Mouse (Mus musculus): Measurements from ENCODE around the gene Antxr2.

Antxr2 gene

GRCm38 (mm10) chr5:98030902-98031641 is at the start of gene Antxr2:
Gene Antxr2, minus strand, starts transcription at chr5:98031043.
- peak; percentile 61 for DNase-seq (ENCODE audit: low spot score)

- DNase-seq (ENCODE audit: low spot score) = no peak
Observed at GRCm38 (mm10) chr5:98076612-98077011, 45.8 kb upstream of the Antxr2 start.

- no peak for DNase-seq (ENCODE audit: low spot score)
Observed at GRCm38 (mm10) chr5:98069191-98069590, 38.3 kb upstream of the Antxr2 start.

GRCm38 (mm10) chr5:98055275-98055674 is 24.4 kb upstream of the Antxr2 start:
- DNase-seq (ENCODE audit: low spot score) = no peak

GRCm38 (mm10) chr5:98054834-98055233 is 24.0 kb upstream of the Antxr2 start:
- no peak for DNase-seq (ENCODE audit: low spot score)

- DNase-seq (ENCODE audit: low spot score) = no peak
Observed at GRCm38 (mm10) chr5:98034928-98035327, 4.1 kb upstream of the Antxr2 start.

GRCm38 (mm10) chr5:98034207-98034606 is 3.4 kb upstream of the Antxr2 start:
- DNase-seq (ENCODE audit: low spot score) = no peak

GRCm38 (mm10) chr5:98032803-98033420 is 2.1 kb upstream of the Antxr2 start:
- no peak for DNase-seq (ENCODE audit: low spot score)

GRCm38 (mm10) chr5:98030091-98030901 is 547 bp downstream of the Antxr2 start:
- DNase-seq (ENCODE audit: low spot score) = peak; percentile 72

- no peak for DNase-seq (ENCODE audit: low spot score)
Observed at GRCm38 (mm10) chr5:98027688-98028389, 3.0 kb downstream of the Antxr2 start.

GRCm38 (mm10) chr5:98025921-98026320 is 4.9 kb downstream of the Antxr2 start:
- no peak for DNase-seq (ENCODE audit: low spot score)

- DNase-seq (ENCODE audit: low spot score) = no peak
Observed at GRCm38 (mm10) chr5:98024545-98024944, 6.3 kb downstream of the Antxr2 start.

- DNase-seq (ENCODE audit: low spot score) = no peak
Observed at GRCm38 (mm10) chr5:98021518-98021917, 9.3 kb downstream of the Antxr2 start.

GRCm38 (mm10) chr5:98020658-98021057 is 10.2 kb downstream of the Antxr2 start:
- no peak for DNase-seq (ENCODE audit: low spot score)

GRCm38 (mm10) chr5:98019396-98019795 is 11.4 kb downstream of the Antxr2 start:
- DNase-seq (ENCODE audit: low spot score) = no peak

- DNase-seq (ENCODE audit: low spot score) = no peak
Observed at GRCm38 (mm10) chr5:98018162-98018561, 12.7 kb downstream of the Antxr2 start.

GRCm38 (mm10) chr5:98016247-98017203 is 14.3 kb downstream of the Antxr2 start:
- DNase-seq (ENCODE audit: low spot score) = no peak

GRCm38 (mm10) chr5:98005751-98006150 is 25.1 kb downstream of the Antxr2 start:
- DNase-seq (ENCODE audit: low spot score) = no peak

GRCm38 (mm10) chr5:97999261-97999824 is 31.5 kb downstream of the Antxr2 start:
- no peak for DNase-seq (ENCODE audit: low spot score)

- peak; percentile 2 for DNase-seq (ENCODE audit: low spot score)
Observed at GRCm38 (mm10) chr5:97996500-97997176, 34.2 kb downstream of the Antxr2 start.
